14 mouse cellular contexts compared by ENCODE assay signal in the genomic region with DNA sequence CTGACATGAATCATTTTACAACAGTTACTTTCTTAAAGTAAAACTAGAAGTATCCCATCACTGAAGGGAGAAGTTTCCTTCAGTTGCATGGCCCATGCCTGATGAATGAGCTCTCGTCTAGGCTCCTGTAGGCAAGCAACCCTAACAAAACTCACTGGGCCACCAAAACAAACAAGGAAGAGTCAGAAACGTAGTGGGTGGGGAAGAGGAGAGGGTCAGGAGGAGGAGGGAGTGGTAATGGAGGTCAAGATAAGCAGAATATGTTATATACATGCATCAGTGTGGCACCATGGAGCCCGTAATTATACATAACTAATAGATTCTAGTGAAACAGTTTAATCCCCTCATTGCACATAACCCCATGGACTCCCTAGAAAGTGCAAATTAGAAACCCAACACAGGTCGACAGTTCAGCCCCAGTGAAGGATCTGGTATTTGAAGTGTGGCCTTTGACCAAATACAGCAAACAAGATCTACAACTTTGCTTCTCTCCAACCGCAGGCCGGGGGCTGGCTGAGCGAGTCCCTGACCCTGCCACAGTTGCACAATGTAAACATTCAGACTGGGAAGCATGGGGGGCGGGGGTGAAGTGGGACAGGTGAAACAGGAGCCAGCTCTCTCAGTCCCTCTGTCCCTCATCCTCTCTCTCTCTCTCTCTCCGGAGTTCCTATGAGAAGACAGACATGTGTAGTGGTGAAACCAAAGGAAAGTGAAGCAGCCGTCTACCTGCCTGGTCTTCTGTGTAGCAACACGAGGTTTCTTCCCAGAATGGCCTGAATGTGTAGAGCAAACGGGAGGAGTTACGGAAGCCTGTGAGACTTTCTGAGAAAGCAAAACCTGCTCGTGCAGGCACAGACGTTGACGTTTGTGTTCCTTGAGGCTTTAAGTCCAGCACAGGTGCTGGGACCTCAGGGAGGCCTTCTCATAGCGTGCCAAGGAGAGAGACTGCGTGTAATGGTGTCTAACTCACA.
A peak's percentile ranks its signal among the peaks of the same experiment; 100 is the strongest.
DNase-seq lines count a peak whose midpoint lies in the region; ATAC-seq lines count a peak whose summit lies in the region.
"Had no signal": no experiment of that assay in that cellular context is flagged by ENCODE, and none has a peak within 500 bp of the region (broad histone marks: within the 10 kb centered on the region; RNA-seq: fewer than 3 reads in every experiment).

No protein-coding gene starts in this region.

- no peaks in the 10 kb centered on the region for H3K27me3 ChIP-seq in heart, embryonic 10.5 days (ENCODE audit: insufficient read depth, poor library complexity, severe bottlenecking)
- H3K27me3 ChIP-seq in embryonic facial prominence, embryonic 15.5 days: no peaks in the 10 kb centered on the region
- H3K27me3 ChIP-seq in liver, embryonic 12.5 days (replicated peaks): no peaks in the 10 kb centered on the region
- no peaks in the 10 kb centered on the region for H3K27me3 ChIP-seq in forebrain, embryonic 16.5 days (replicated peaks; ENCODE audit: control insufficient read depth, insufficient read depth, low read length)
- H3K27me3 ChIP-seq: heart, embryonic 13.5 days had no signal

- no peak for ATAC-seq in embryonic facial prominence, embryonic 15.5 days (ENCODE audit: insufficient number of reproducible peaks, low FRiP score, low TSS enrichment, low read depth)
- peak; percentile 74 for ATAC-seq in liver, embryonic 12.5 days
- no peak for ATAC-seq in forebrain, embryonic 16.5 days
- ATAC-seq: hindbrain, embryonic 16.5 days had no signal

- WGBS in heart, embryonic 10.5 days: 63% methylated on average over 18 of the region's 18 CpGs
- 58% methylated on average over 18 of the region's 18 CpGs for WGBS in embryonic facial prominence, embryonic 15.5 days
- 56% methylated on average over 18 of the region's 18 CpGs for WGBS in liver, embryonic 12.5 days (ENCODE audit: insufficient replicate concordance)
- 82% methylated on average over 18 of the region's 18 CpGs for WGBS in forebrain, embryonic 16.5 days

- H3K4me3 ChIP-seq in heart, embryonic 10.5 days: no peak overlapping the region
- H3K4me3 ChIP-seq in embryonic facial prominence, embryonic 15.5 days (replicated peaks): no peak overlapping the region
- H3K4me3 ChIP-seq in liver, embryonic 12.5 days: no peak overlapping the region
- H3K4me3 ChIP-seq in forebrain, embryonic 16.5 days (replicated peaks; ENCODE audit: low read length): no peak overlapping the region
- H3K4me3 ChIP-seq: heart, embryonic 13.5 days had no signal

- H3K27ac ChIP-seq in heart, embryonic 10.5 days: 0 out of 2 replicates have a peak overlapping the region, but pooled peaks have one; percentile 7
- H3K27ac ChIP-seq in embryonic facial prominence, embryonic 15.5 days (replicated peaks): peak overlapping the region; percentile 30; the same call in 1 of the 2 replicates
- H3K27ac ChIP-seq in liver, embryonic 12.5 days: peak overlapping the region; percentile 55
- no peak overlapping the region for H3K27ac ChIP-seq in forebrain, embryonic 16.5 days (ENCODE audit: low read length)
- H3K27ac ChIP-seq: heart, embryonic 13.5 days had no signal

- peaks cover 14% of the 10 kb centered on the region for H3K4me1 ChIP-seq in heart, embryonic 10.5 days
- H3K4me1 ChIP-seq in embryonic facial prominence, embryonic 15.5 days: peaks cover 11% of the 10 kb centered on the region; the same call in 1 of the 2 replicates
- H3K4me1 ChIP-seq in liver, embryonic 12.5 days: peaks cover 14% of the 10 kb centered on the region
- H3K4me1 ChIP-seq in forebrain, embryonic 16.5 days (replicated peaks; ENCODE audit: control insufficient read depth, insufficient read depth, low read length): no peaks in the 10 kb centered on the region
- H3K4me1 ChIP-seq: heart, embryonic 13.5 days had no signal

- H3K36me3 ChIP-seq in heart, embryonic 10.5 days: no peaks in the 10 kb centered on the region
- no peaks in the 10 kb centered on the region for H3K36me3 ChIP-seq in embryonic facial prominence, embryonic 15.5 days
- no peaks in the 10 kb centered on the region for H3K36me3 ChIP-seq in liver, embryonic 12.5 days
- no peaks in the 10 kb centered on the region for H3K36me3 ChIP-seq in forebrain, embryonic 16.5 days (ENCODE audit: control insufficient read depth, insufficient read depth)
- H3K36me3 ChIP-seq: G1E; heart, embryonic 13.5 days had no signal

- no peaks in the 10 kb centered on the region for H3K9me3 ChIP-seq in heart, embryonic 10.5 days
- H3K9me3 ChIP-seq in embryonic facial prominence, embryonic 15.5 days (replicated peaks): no peaks in the 10 kb centered on the region
- H3K9me3 ChIP-seq in liver, embryonic 12.5 days (replicated peaks): no peaks in the 10 kb centered on the region
- no peaks in the 10 kb centered on the region for H3K9me3 ChIP-seq in forebrain, embryonic 16.5 days (ENCODE audit: control insufficient read depth, low read length)
- H3K9me3 ChIP-seq: G1E; heart, embryonic 13.5 days had no signal

- DNase-seq in heart, embryonic 10.5 days (ENCODE audit: low spot score): no peak
- no peak for DNase-seq in heart, postnatal 4 days
- DNase-seq in lung, postnatal 25 days (ENCODE audit: low spot score): peak; percentile 54
- DNase-seq in right cerebral cortex, postnatal 4 days: no peak
- DNase-seq in kidney, adult 18-20 months: no peak
- DNase-seq: adrenal gland, adult 8-10 months; cerebellum, adult 11 months; right cerebral cortex, adult 18-20 months had no signal

- no peak overlapping the region for H3K4me2 ChIP-seq in embryonic facial prominence, embryonic 15.5 days (replicated peaks)
- H3K4me2 ChIP-seq in liver, embryonic 12.5 days: no peak overlapping the region
- no peak overlapping the region for H3K4me2 ChIP-seq in forebrain, embryonic 16.5 days (ENCODE audit: low read length)
- H3K4me2 ChIP-seq: heart, embryonic 13.5 days had no signal

- H3K9ac ChIP-seq in embryonic facial prominence, embryonic 15.5 days: no peak overlapping the region
- H3K9ac ChIP-seq in liver, embryonic 12.5 days: no peak overlapping the region
- no peak overlapping the region for H3K9ac ChIP-seq in forebrain, embryonic 16.5 days (replicated peaks; ENCODE audit: low read depth, low read length)
- H3K9ac ChIP-seq: heart, embryonic 13.5 days had no signal
